Mouse (Mus musculus) limb, embryonic 13.5 days (tissue): ENCODE data around the gene Pced1b. TPM values are rescaled to one million over a fixed set of nuclear protein-coding genes. Genes with fewer than 3 reads are reported as not detected.
"Not testable (repeated sequence)": the region's sequence is repeated elsewhere in the genome, so short reads cannot be mapped to it uniquely, and the experiment has no call there.

Experiments
- ATAC-seq: fragments of 200-750 bp; cut with Nextera tagmentation; 2 replicates; pipeline ENCODE4 v1.8.0; 2017; ENCODE audit warnings: low read depth, moderate number of reproducible peaks, moderate TSS enrichment; ENCODE audit not compliant: low FRiP score
- H3K27ac ChIP-seq: fragments of 300-500 bp; sonication (generic); 2 replicates; pipeline ENCODE4 v1.5.1; 2015; ENCODE audit warnings: inconsistent platforms, mild to moderate bottlenecking, moderate library complexity
- H3K27me3 ChIP-seq: fragments of 300-500 bp; sonication (generic); 2 replicates; pipeline ENCODE4 v1.6.1; 2015; ENCODE audit warnings: mild to moderate bottlenecking, inconsistent platforms
- H3K36me3 ChIP-seq: fragments of 300-500 bp; sonication (generic); 2 replicates; pipeline ENCODE4 v1.6.1; 2015; ENCODE audit warnings: inconsistent platforms, mild to moderate bottlenecking, moderate library complexity
- H3K4me1 ChIP-seq: fragments of 300-500 bp; sonication (generic); 2 replicates; pipeline ENCODE4 v1.6.1; 2015; ENCODE audit warnings: inconsistent platforms
- H3K4me2 ChIP-seq: fragments of 300-500 bp; sonication (generic); replicated peaks from 2 replicates; pipeline ENCODE4 v1.6.1; 2015; ENCODE audit warnings: inconsistent platforms, mild to moderate bottlenecking, moderate library complexity
- H3K4me3 ChIP-seq: fragments of 300-500 bp; sonication (generic); 2 replicates; pipeline ENCODE4 v1.5.1; 2015; ENCODE audit warnings: moderate library complexity, mild to moderate bottlenecking, inconsistent platforms
- H3K9ac ChIP-seq: fragments of 300-500 bp; sonication (generic); 2 replicates; pipeline ENCODE4 v1.6.1; 2015; ENCODE audit warnings: mild to moderate bottlenecking, inconsistent platforms
- H3K9me3 ChIP-seq: fragments of 300-500 bp; sonication (generic); 2 replicates; pipeline ENCODE4 v1.6.1; 2016; ENCODE audit warnings: inconsistent platforms
- WGBS: fragments of 180-500 bp; shearing (Covaris S2); methylation state at CpG from one replicate; pipeline ENCODE4 v1.1.7; 2015; 5-methylcytosine and 5-hydroxymethylcytosine counted together
- polyA plus RNA-seq: library from polyadenylated mRNA; unstranded; fragments of >200 nt; fragmentation: Nextera tagmentation; extraction: Ambion mirVana; gene quantifications from 2 replicates; pipeline ENCODE4 v1.2.1, GENCODE M21; 2015

The Pced1b gene
- polyA plus RNA-seq, 1 experiment from 2014 or later = 2.9 TPM

- no peak for ATAC-seq
- no peak overlapping the region for H3K4me3 ChIP-seq
- H3K36me3 ChIP-seq = no peaks in the 10 kb centered on the region
- 79% methylated on average over 4 of the region's 4 CpGs for WGBS
- H3K27ac ChIP-seq = no peak overlapping the region
- H3K27me3 ChIP-seq = peaks cover 15% of the 10 kb centered on the region
- H3K4me2 ChIP-seq = no peak overlapping the region
- H3K9ac ChIP-seq = no peak overlapping the region
- H3K9me3 ChIP-seq = no peaks in the 10 kb centered on the region
- H3K4me1 ChIP-seq = peaks cover 8% of the 10 kb centered on the region; the same call in 1 of the 2 replicates
Observed at GRCm38 (mm10) chr15:97378061-97378460, 131.2 kb downstream of the Pced1b start.

GRCm38 (mm10) chr15:97379489-97380304 is 132.8 kb downstream of the Pced1b start:
- H3K4me2 ChIP-seq = no peak overlapping the region
- H3K27me3 ChIP-seq = peaks cover 12% of the 10 kb centered on the region
- ATAC-seq = no peak
- H3K9me3 ChIP-seq = no peaks in the 10 kb centered on the region
- H3K36me3 ChIP-seq = no peaks in the 10 kb centered on the region
- no peak overlapping the region for H3K9ac ChIP-seq
- WGBS = 81% methylated on average over 12 of the region's 12 CpGs
- no peak overlapping the region for H3K27ac ChIP-seq
- H3K4me3 ChIP-seq = no peak overlapping the region
- H3K4me1 ChIP-seq = no peaks in the 10 kb centered on the region

GRCm38 (mm10) chr15:97382567-97382966 is 135.7 kb downstream of the Pced1b start:
- no peak overlapping the region for H3K4me2 ChIP-seq
- H3K9me3 ChIP-seq = no peaks in the 10 kb centered on the region
- no peak overlapping the region for H3K27ac ChIP-seq
- 85% methylated on average over 3 of the region's 3 CpGs for WGBS
- no peak for ATAC-seq
- no peak overlapping the region for H3K4me3 ChIP-seq
- no peak overlapping the region for H3K9ac ChIP-seq
- no peaks in the 10 kb centered on the region for H3K27me3 ChIP-seq
- no peaks in the 10 kb centered on the region for H3K36me3 ChIP-seq
- H3K4me1 ChIP-seq = no peaks in the 10 kb centered on the region

- no peak for ATAC-seq
- Histone ChIP-seq H3K9me3 (no peaks in the 10 kb centered on the region), H3K36me3 (no peaks in the 10 kb centered on the region), H3K9ac (no peak overlapping the region), H3K4me3 (no peak overlapping the region), H3K4me2 (no peak overlapping the region), H3K4me1 (no peaks in the 10 kb centered on the region), H3K27me3 (no peaks in the 10 kb centered on the region), H3K27ac (no peak overlapping the region)
- 62% methylated on average over 14 of the region's 14 CpGs for WGBS
Observed at GRCm38 (mm10) chr15:97383523-97384141, 136.7 kb downstream of the Pced1b start.

GRCm38 (mm10) chr15:97384170-97385018 is 137.5 kb downstream of the Pced1b start:
- Histone ChIP-seq H3K27ac (no peak overlapping the region), H3K4me1 (no peaks in the 10 kb centered on the region), H3K4me3 (no peak overlapping the region), H3K4me2 (no peak overlapping the region), H3K9me3 (no peaks in the 10 kb centered on the region), H3K36me3 (no peaks in the 10 kb centered on the region), H3K9ac (no peak overlapping the region), H3K27me3 (no peaks in the 10 kb centered on the region)
- no peak for ATAC-seq
- 92% methylated on average over 28 of the region's 28 CpGs for WGBS

GRCm38 (mm10) chr15:97385174-97385573 is 138.3 kb downstream of the Pced1b start:
- H3K4me3 ChIP-seq, H3K36me3 ChIP-seq, H3K4me1 ChIP-seq, H3K27ac ChIP-seq, ATAC-seq, H3K9ac ChIP-seq, H3K9me3 ChIP-seq, H3K27me3 ChIP-seq, H3K4me2 ChIP-seq: not testable (repeated sequence)
- 92% methylated on average over 10 of the region's 10 CpGs for WGBS

- Histone ChIP-seq H3K4me2 (no peak overlapping the region), H3K9ac (no peak overlapping the region), H3K36me3 (no peaks in the 10 kb centered on the region), H3K4me3 (no peak overlapping the region), H3K27me3 (no peaks in the 10 kb centered on the region), H3K4me1 (no peaks in the 10 kb centered on the region), H3K9me3 (no peaks in the 10 kb centered on the region), H3K27ac (no peak overlapping the region)
- 91% methylated on average over 6 of the region's 6 CpGs for WGBS
- ATAC-seq = no peak
Observed at GRCm38 (mm10) chr15:97387793-97388192, 140.9 kb downstream of the Pced1b start.

GRCm38 (mm10) chr15:97389577-97389976 is 142.7 kb downstream of the Pced1b start:
- Histone ChIP-seq H3K4me3 (no peak overlapping the region), H3K4me1 (peaks cover 6% of the 10 kb centered on the region), H3K27ac (no peak overlapping the region), H3K27me3 (no peaks in the 10 kb centered on the region), H3K9me3 (no peaks in the 10 kb centered on the region), H3K4me2 (no peak overlapping the region), H3K9ac (no peak overlapping the region), H3K36me3 (no peaks in the 10 kb centered on the region)
- ATAC-seq = no peak
- WGBS = 87% methylated on average over 4 of the region's 4 CpGs

GRCm38 (mm10) chr15:97390778-97391177 is 143.9 kb downstream of the Pced1b start:
- WGBS = 96% methylated on average over 2 of the region's 2 CpGs
- no peaks in the 10 kb centered on the region for H3K27me3 ChIP-seq
- no peak for ATAC-seq

GRCm38 (mm10) chr15:97391436-97391835 is 144.5 kb downstream of the Pced1b start:
- peaks cover 6% of the 10 kb centered on the region for H3K4me1 ChIP-seq
- H3K4me3 ChIP-seq = no peak overlapping the region
- no peak overlapping the region for H3K4me2 ChIP-seq
- ATAC-seq = no peak
- no peaks in the 10 kb centered on the region for H3K9me3 ChIP-seq
- no peaks in the 10 kb centered on the region for H3K36me3 ChIP-seq
- H3K27ac ChIP-seq = no peak overlapping the region
- H3K9ac ChIP-seq = no peak overlapping the region
- H3K27me3 ChIP-seq = no peaks in the 10 kb centered on the region
- 98% methylated on average over 2 of the region's 2 CpGs for WGBS

More at GRCm38 (mm10) chr15:97390778-97391177, 143.9 kb downstream of the Pced1b start:
- Histone ChIP-seq H3K36me3 (no peaks in the 10 kb centered on the region), H3K9ac (no peak overlapping the region), H3K27ac (no peak overlapping the region), H3K4me1 (peaks cover 6% of the 10 kb centered on the region), H3K9me3 (no peaks in the 10 kb centered on the region), H3K4me3 (no peak overlapping the region), H3K4me2 (no peak overlapping the region)

GRCm38 (mm10) chr15:97394561-97394960 is 147.7 kb downstream of the Pced1b start:
- Histone ChIP-seq H3K4me1 (peaks cover 6% of the 10 kb centered on the region), H3K36me3 (no peaks in the 10 kb centered on the region), H3K27ac (no peak overlapping the region; the same call in 1 of the 2 replicates), H3K9ac (peak overlapping the region; percentile 39; the same call in 1 of the 2 replicates), H3K9me3 (peaks cover 4% of the 10 kb centered on the region; the same call in 1 of the 2 replicates), H3K4me2 (no peak overlapping the region), H3K4me3 (no peak overlapping the region), H3K27me3 (no peaks in the 10 kb centered on the region)
- 80% methylated on average over 12 of the region's 12 CpGs for WGBS
- ATAC-seq = no peak
